Mouse (Mus musculus) limb, embryonic 15.5 days (tissue): ENCODE measurements around the gene Lancl3. TPM values are rescaled to one million over a fixed set of nuclear protein-coding genes. Genes with fewer than 3 reads are reported as not detected.

Source experiments
- ATAC-seq: fragments of 200-750 bp; cut with Nextera tagmentation; 2 replicates; pipeline ENCODE4 v1.8.0; 2017; ENCODE audit warnings: low read depth, moderate TSS enrichment; ENCODE audit not compliant: insufficient number of reproducible peaks, low FRiP score, low TSS enrichment
- H3K27ac ChIP-seq: fragments of 300-500 bp; sonication (generic); 2 replicates; pipeline ENCODE4 v1.5.1; 2015; ENCODE audit warnings: moderate library complexity, mild to moderate bottlenecking, inconsistent platforms
- H3K27me3 ChIP-seq: fragments of 300-500 bp; sonication (generic); 2 replicates; pipeline ENCODE4 v1.6.1; 2015; ENCODE audit warnings: inconsistent platforms
- H3K36me3 ChIP-seq: fragments of 300-500 bp; sonication (generic); 2 replicates; pipeline ENCODE4 v1.6.1; 2015; ENCODE audit warnings: inconsistent platforms
- H3K4me1 ChIP-seq: fragments of 300-500 bp; sonication (generic); 2 replicates; pipeline ENCODE4 v1.6.1; 2015; ENCODE audit warnings: inconsistent platforms
- H3K4me2 ChIP-seq: fragments of 300-500 bp; sonication (generic); 2 replicates; pipeline ENCODE4 v1.6.1; 2015; ENCODE audit warnings: mild to moderate bottlenecking, inconsistent platforms
- H3K4me3 ChIP-seq: fragments of 300-500 bp; sonication (generic); 2 replicates; pipeline ENCODE4 v1.5.1; 2015; ENCODE audit warnings: mild to moderate bottlenecking, inconsistent platforms
- H3K9ac ChIP-seq: fragments of 300-500 bp; sonication (generic); 2 replicates; pipeline ENCODE4 v1.6.1; 2015; ENCODE audit warnings: inconsistent platforms
- H3K9me3 ChIP-seq: fragments of 300-500 bp; sonication (generic); 2 replicates; pipeline ENCODE4 v1.6.1; 2016; ENCODE audit warnings: inconsistent platforms
- WGBS: fragments of 180-500 bp; shearing (Covaris S2); methylation state at CpG from one replicate; pipeline ENCODE4 v1.1.7; 2015; 5-methylcytosine and 5-hydroxymethylcytosine counted together
- polyA plus RNA-seq: library from polyadenylated mRNA; unstranded; fragments of >200 nt; fragmentation: Nextera tagmentation; extraction: Ambion mirVana; gene quantifications from 2 replicates; pipeline ENCODE4 v1.2.1, GENCODE M21; 2015

Lancl3 gene
- polyA plus RNA-seq = 0.78 and 0.81 TPM in 2 replicates

GRCm38 (mm10) chrX:9199761-9200371 lies at the start of gene Lancl3:
Gene Lancl3 (plus strand): TSS chrX:9199902.
- Histone ChIP-seq H3K9me3 (no peaks in the 10 kb centered on the region), H3K27me3 (peaks cover 10% of the 10 kb centered on the region), H3K27ac (no peak within 1 kb of the TSS), H3K4me3 (peak within 1 kb of the TSS; percentile 45), H3K36me3 (no peaks in the 10 kb centered on the region), H3K4me1 (peaks cover 4% of the 10 kb centered on the region; the same call in 1 of the 2 replicates), H3K4me2 (peak within 1 kb of the TSS; percentile 72), H3K9ac (no peak within 1 kb of the TSS)
- 24% methylated on average over 47 of the region's 49 CpGs for WGBS
- no peak for ATAC-seq

GRCm38 (mm10) chrX:9179011-9179410 lies 20.7 kb upstream of the Lancl3 start:
- H3K4me3 ChIP-seq = no peak overlapping the region
- H3K4me1 ChIP-seq = no peaks in the 10 kb centered on the region
- no peaks in the 10 kb centered on the region for H3K27me3 ChIP-seq
- H3K27ac ChIP-seq = no peak overlapping the region
- H3K4me2 ChIP-seq = no peak overlapping the region
- H3K36me3 ChIP-seq = no peaks in the 10 kb centered on the region
- no peak overlapping the region for H3K9ac ChIP-seq
- WGBS = 71% methylated on average over 2 of the region's 2 CpGs
- ATAC-seq = no peak
- H3K9me3 ChIP-seq = no peaks in the 10 kb centered on the region

- 82% methylated on average over 5 of the region's 5 CpGs for WGBS
- no peaks in the 10 kb centered on the region for H3K4me1 ChIP-seq
- H3K4me3 ChIP-seq = no peak overlapping the region
- H3K36me3 ChIP-seq = no peaks in the 10 kb centered on the region
- H3K9ac ChIP-seq = no peak overlapping the region
- no peaks in the 10 kb centered on the region for H3K9me3 ChIP-seq
- no peak overlapping the region for H3K4me2 ChIP-seq
- H3K27ac ChIP-seq = no peak overlapping the region
- no peak for ATAC-seq
- H3K27me3 ChIP-seq = no peaks in the 10 kb centered on the region
Measured at GRCm38 (mm10) chrX:9181570-9181969, 18.1 kb upstream of the Lancl3 start.

- Histone ChIP-seq H3K4me3 (peak overlapping the region; percentile 45), H3K27me3 (peaks cover 10% of the 10 kb centered on the region), H3K4me1 (peaks cover 4% of the 10 kb centered on the region; the same call in 1 of the 2 replicates), H3K9ac (no peak overlapping the region), H3K36me3 (no peaks in the 10 kb centered on the region), H3K9me3 (no peaks in the 10 kb centered on the region), H3K27ac (no peak overlapping the region), H3K4me2 (peak overlapping the region; percentile 72)
- 19% methylated on average over 54 of the region's 72 CpGs for WGBS
- no peak for ATAC-seq
Measured at GRCm38 (mm10) chrX:9200380-9200917, 747 bp downstream of the Lancl3 start.

GRCm38 (mm10) chrX:9201954-9202353 lies 2.3 kb downstream of the Lancl3 start:
- Histone ChIP-seq H3K9me3 (no peaks in the 10 kb centered on the region), H3K27ac (no peak overlapping the region), H3K4me3 (no peak overlapping the region), H3K4me2 (no peak overlapping the region), H3K36me3 (no peaks in the 10 kb centered on the region), H3K27me3 (peaks cover 10% of the 10 kb centered on the region), H3K9ac (no peak overlapping the region), H3K4me1 (peaks cover 4% of the 10 kb centered on the region; the same call in 1 of the 2 replicates)
- 68% methylated on average over 2 of the region's 2 CpGs for WGBS
- no peak for ATAC-seq

- H3K4me3 ChIP-seq = no peak overlapping the region
- 62% methylated on average over 7 of the region's 7 CpGs for WGBS
- H3K4me1 ChIP-seq = peaks cover 4% of the 10 kb centered on the region; the same call in 1 of the 2 replicates
- no peak for ATAC-seq
- no peaks in the 10 kb centered on the region for H3K36me3 ChIP-seq
- no peak overlapping the region for H3K27ac ChIP-seq
- peaks cover 10% of the 10 kb centered on the region for H3K27me3 ChIP-seq
- no peak overlapping the region for H3K9ac ChIP-seq
- no peaks in the 10 kb centered on the region for H3K9me3 ChIP-seq
- no peak overlapping the region for H3K4me2 ChIP-seq
Measured at GRCm38 (mm10) chrX:9202781-9203405, 3.2 kb downstream of the Lancl3 start.

- H3K4me2 ChIP-seq = no peak overlapping the region
- 70% methylated on average over 2 of the region's 2 CpGs for WGBS
Measured at GRCm38 (mm10) chrX:9205121-9205520, 5.4 kb downstream of the Lancl3 start.

GRCm38 (mm10) chrX:9216244-9216643 lies 16.5 kb downstream of the Lancl3 start:
- H3K4me2 ChIP-seq = no peak overlapping the region
- ATAC-seq = no peak

More at GRCm38 (mm10) chrX:9205121-9205520, 5.4 kb downstream of the Lancl3 start:
- Histone ChIP-seq H3K36me3 (no peaks in the 10 kb centered on the region), H3K27me3 (peaks cover 3% of the 10 kb centered on the region), H3K4me1 (peaks cover 2% of the 10 kb centered on the region; the same call in 1 of the 2 replicates), H3K27ac (no peak overlapping the region), H3K9ac (no peak overlapping the region), H3K9me3 (no peaks in the 10 kb centered on the region), H3K4me3 (no peak overlapping the region)
- no peak for ATAC-seq

GRCm38 (mm10) chrX:9219570-9219969 lies 19.9 kb downstream of the Lancl3 start:
- Histone ChIP-seq H3K27me3 (no peaks in the 10 kb centered on the region), H3K4me3 (no peak overlapping the region), H3K27ac (no peak overlapping the region), H3K36me3 (no peaks in the 10 kb centered on the region), H3K4me1 (no peaks in the 10 kb centered on the region), H3K4me2 (no peak overlapping the region), H3K9me3 (no peaks in the 10 kb centered on the region), H3K9ac (no peak overlapping the region)
- WGBS = 88% methylated on average over 3 of the region's 3 CpGs
- ATAC-seq = no peak

More at GRCm38 (mm10) chrX:9216244-9216643, 16.5 kb downstream of the Lancl3 start:
- no peaks in the 10 kb centered on the region for H3K27me3 ChIP-seq
- WGBS = 91% methylated on average over 2 of the region's 2 CpGs
- no peaks in the 10 kb centered on the region for H3K4me1 ChIP-seq
- H3K36me3 ChIP-seq = no peaks in the 10 kb centered on the region
- H3K4me3 ChIP-seq = no peak overlapping the region
- H3K27ac ChIP-seq = no peak overlapping the region
- no peaks in the 10 kb centered on the region for H3K9me3 ChIP-seq
- no peak overlapping the region for H3K9ac ChIP-seq

GRCm38 (mm10) chrX:9221206-9221605 lies 21.5 kb downstream of the Lancl3 start:
- H3K4me3 ChIP-seq = no peak overlapping the region
- H3K9me3 ChIP-seq = no peaks in the 10 kb centered on the region
- H3K27me3 ChIP-seq = no peaks in the 10 kb centered on the region
- H3K4me2 ChIP-seq = no peak overlapping the region
- no peak overlapping the region for H3K27ac ChIP-seq
- H3K36me3 ChIP-seq = no peaks in the 10 kb centered on the region
- no peak overlapping the region for H3K9ac ChIP-seq
- no peaks in the 10 kb centered on the region for H3K4me1 ChIP-seq
- WGBS = 37% methylated on average over 6 of the region's 6 CpGs
- ATAC-seq = no peak

GRCm38 (mm10) chrX:9221736-9222135 lies 22.0 kb downstream of the Lancl3 start:
- Histone ChIP-seq H3K27me3 (no peaks in the 10 kb centered on the region), H3K4me2 (no peak overlapping the region), H3K4me3 (no peak overlapping the region), H3K9me3 (no peaks in the 10 kb centered on the region), H3K27ac (no peak overlapping the region), H3K9ac (no peak overlapping the region), H3K36me3 (no peaks in the 10 kb centered on the region), H3K4me1 (no peaks in the 10 kb centered on the region)
- 45% methylated on average over 4 of the region's 4 CpGs for WGBS
- no peak for ATAC-seq
